Mouse (Mus musculus) heart, postnatal 0 days (tissue): ENCODE results near the gene AC134908.4. TPM values are rescaled to one million over a fixed set of nuclear protein-coding genes. Genes with fewer than 3 reads are reported as not detected.
A peak's percentile ranks its signal among the peaks of the same experiment; 100 is the strongest.

Experiments
- ATAC-seq: fragments of 200-750 bp; cut with Nextera tagmentation; 2 replicates; pipeline ENCODE4 v1.8.0; 2017; ENCODE audit warnings: low read depth, moderate number of reproducible peaks, moderate library complexity; ENCODE audit not compliant: insufficient read depth
- DNase-seq: peaks from one replicate; pipeline ENCODE4 v3.0.0-alpha.2; 2016; ENCODE audit warnings: low spot score
- H3K27ac ChIP-seq: fragments of 300-500 bp; sonication (generic); 2 replicates; pipeline ENCODE4 v1.5.1; 2014; ENCODE audit warnings: low read depth, mild to moderate bottlenecking
- H3K27me3 ChIP-seq: fragments of 300-500 bp; sonication (generic); 2 replicates; pipeline ENCODE4 v1.6.1; 2014; ENCODE audit warnings: low read length, mixed read lengths; ENCODE audit not compliant: control insufficient read depth, insufficient read depth
- H3K36me3 ChIP-seq: fragments of 300-500 bp; sonication (generic); replicated peaks from 2 replicates; pipeline ENCODE4 v1.6.1; 2014; ENCODE audit warnings: low read length, mixed read lengths; ENCODE audit not compliant: control insufficient read depth, insufficient read depth
- H3K4me1 ChIP-seq: fragments of 300-500 bp; sonication (generic); 2 replicates; pipeline ENCODE4 v1.6.1; 2014; ENCODE audit warnings: antibody characterized with exemption; ENCODE audit not compliant: control insufficient read depth, insufficient read depth
- H3K4me2 ChIP-seq: fragments of 300-500 bp; sonication (generic); 2 replicates; pipeline ENCODE4 v1.6.1; 2014; ENCODE audit warnings: low read depth, mild to moderate bottlenecking, low read length, moderate library complexity
- H3K4me3 ChIP-seq: fragments of 300-500 bp; sonication (generic); 2 replicates; pipeline ENCODE4 v1.5.1; 2014; ENCODE audit warnings: low read depth, low read length
- H3K9ac ChIP-seq: fragments of 300-500 bp; sonication (generic); replicated peaks from 2 replicates; pipeline ENCODE4 v1.6.1; 2014; ENCODE audit warnings: low read depth, low read length, mixed read lengths
- H3K9me3 ChIP-seq: fragments of 300-500 bp; sonication (generic); replicated peaks from 2 replicates; pipeline ENCODE4 v1.6.1; 2016; ENCODE audit warnings: low read length; ENCODE audit not compliant: control insufficient read depth
- CTCF ChIP-seq: IDR thresholded peaks from 2 replicates; pipeline ENCODE4 v1.5.1; 2016; ENCODE audit warnings: antibody characterized with exemption, control low read depth, low read depth
- EP300 ChIP-seq: IDR thresholded peaks from 2 replicates; pipeline ENCODE4 v1.6.1; 2016; ENCODE audit warnings: antibody characterized with exemption, low read depth
- WGBS: fragments of 180-500 bp; shearing (Covaris S2); extraction: QIAGEN DNeasy Blood & Tissue Kit; methylation state at CpG from one replicate; pipeline ENCODE4 v1.1.7; 2014; 5-methylcytosine and 5-hydroxymethylcytosine counted together
- polyA plus RNA-seq: library from polyadenylated mRNA; unstranded; fragments of >200 nt; fragmentation: Nextera tagmentation; extraction: Ambion mirVana; gene quantifications from 2 replicates; pipeline ENCODE4 v1.2.1, GENCODE M21; 2015
- total RNA-seq: library from RNA; depleted of rRNA; stranded (reverse); fragments of >200 nt; gene quantifications from 2 replicates; pipeline ENCODE4 v1.2.3, GENCODE M21; 2014; ENCODE audit warnings: low replicate concordance

AC134908.4 gene
- total and polyA plus RNA-seq, 2 experiments from 2014 or later: 0.66 TPM; not detected in 1

DNA sequence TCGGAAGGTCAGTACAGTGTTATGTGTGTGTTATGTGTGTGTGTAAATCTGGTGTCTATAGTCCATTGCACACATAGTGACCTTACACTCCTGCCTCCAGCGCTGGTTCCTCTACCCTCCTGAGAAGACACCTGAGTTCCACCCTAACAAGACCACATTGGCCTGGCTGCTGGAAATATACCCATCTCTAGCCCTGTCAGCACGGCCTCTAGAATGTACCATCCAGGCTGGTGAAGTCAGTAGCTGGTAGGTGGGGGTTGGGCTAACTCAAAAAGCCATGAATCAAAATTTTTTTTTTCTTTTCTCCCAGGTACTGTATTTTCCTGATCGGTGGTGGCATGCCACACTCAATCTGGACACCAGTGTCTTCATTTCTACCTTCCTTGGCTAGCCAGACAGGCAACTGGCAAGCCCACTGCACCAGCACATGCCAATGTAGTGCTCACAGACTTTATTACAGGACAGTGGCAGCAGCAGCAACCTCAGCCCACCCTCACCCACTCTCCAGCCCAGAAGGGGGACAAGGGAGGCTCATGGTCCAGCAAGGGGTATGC, 34.8 kb upstream of the AC134908.4 start:
- no peak overlapping the region for H3K4me2 ChIP-seq

DNA sequence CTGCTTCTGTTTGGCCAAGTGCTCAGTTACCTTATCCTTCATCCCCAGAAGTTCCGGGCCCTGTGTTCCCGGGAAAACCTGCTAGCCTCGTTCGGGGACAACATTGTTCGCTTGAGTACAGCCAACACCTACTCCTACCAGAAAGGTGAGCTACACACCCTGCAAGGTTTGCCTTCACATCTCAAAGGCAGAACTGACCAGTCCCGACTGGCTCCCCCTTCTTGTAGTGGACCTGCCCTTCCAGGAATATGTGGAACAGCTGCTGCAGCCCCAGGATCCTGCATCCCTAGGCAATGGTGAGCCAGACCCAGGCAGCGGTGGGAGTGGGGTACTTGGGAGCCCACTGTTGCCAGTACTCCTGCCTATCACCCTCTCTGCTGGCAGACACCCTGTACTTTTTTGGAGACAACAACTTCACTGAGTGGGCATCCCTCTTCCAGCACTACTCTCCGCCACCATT, 34.1 kb upstream of the AC134908.4 start:
- H3K4me1 ChIP-seq: peaks cover 33% of the 10 kb centered on the region
- no peak for TF ChIP-seq CTCF
- TF ChIP-seq EP300: no peak
- DNase-seq (no peak), ATAC-seq (no peak)
- H3K36me3 ChIP-seq: peaks cover 33% of the 10 kb centered on the region
- H3K27ac ChIP-seq: peak overlapping the region; percentile 87
- WGBS: 30% methylated on average over 8 of the region's 8 CpGs
- peak overlapping the region; percentile 92 for H3K4me2 ChIP-seq
- peak overlapping the region; percentile 77 for H3K9ac ChIP-seq
- peak overlapping the region; percentile 65 for H3K4me3 ChIP-seq
- no peaks in the 10 kb centered on the region for H3K9me3 ChIP-seq
- H3K27me3 ChIP-seq: no peaks in the 10 kb centered on the region

More for the DNA sequence above, 34.8 kb upstream of the AC134908.4 start:
- TF ChIP-seq CTCF (no peak), EP300 (no peak)
- H3K27ac ChIP-seq: no peak overlapping the region
- DNase-seq (no peak), ATAC-seq (no peak)
- H3K4me3 ChIP-seq: no peak overlapping the region
- H3K9ac ChIP-seq: no peak overlapping the region
- H3K36me3 ChIP-seq: peaks cover 33% of the 10 kb centered on the region
- peaks cover 39% of the 10 kb centered on the region for H3K4me1 ChIP-seq
- WGBS: 74% methylated on average over 4 of the region's 4 CpGs
- no peaks in the 10 kb centered on the region for H3K27me3 ChIP-seq
- no peaks in the 10 kb centered on the region for H3K9me3 ChIP-seq

DNA sequence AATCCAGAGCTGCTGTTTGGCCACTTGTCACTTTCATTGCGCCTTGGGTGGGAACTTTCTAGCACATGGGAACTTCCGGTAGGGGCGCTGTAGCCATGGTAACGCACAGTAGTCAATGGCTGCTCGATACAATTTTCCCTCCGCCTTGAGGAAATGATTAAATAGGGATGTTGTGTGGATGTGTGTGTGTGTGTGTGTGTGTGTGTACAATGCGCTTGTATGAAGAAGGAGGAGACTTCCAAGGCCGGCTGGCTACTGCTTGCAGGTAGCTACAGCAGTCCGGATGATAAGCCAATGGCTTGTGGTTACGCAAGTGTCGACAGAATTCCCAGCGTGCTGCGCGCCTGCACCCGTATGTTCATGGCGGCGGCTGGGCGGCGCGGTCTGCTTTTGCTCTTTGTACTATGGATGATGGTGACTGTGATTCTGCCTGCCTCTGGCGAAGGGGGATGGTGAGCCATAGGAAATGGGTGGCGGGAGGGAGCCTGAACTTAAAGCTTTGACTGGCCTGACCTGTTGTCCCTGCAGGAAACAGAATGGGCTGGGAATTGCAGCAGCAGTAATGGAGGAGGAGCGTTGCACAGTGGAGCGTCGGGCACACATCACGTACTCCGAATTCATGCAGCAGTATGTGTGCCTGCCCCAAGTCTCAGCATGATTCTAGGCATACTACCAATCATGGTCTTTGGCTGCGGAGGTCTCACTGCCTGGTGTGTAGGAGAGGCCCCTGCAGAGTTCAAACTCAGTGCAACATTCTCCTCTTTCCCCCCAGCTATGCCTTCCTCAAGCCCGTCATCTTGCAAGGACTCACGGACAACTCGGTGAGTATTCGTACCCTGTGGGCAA, 33.5 kb upstream of the AC134908.4 start, which contains the start of gene Jmjd8:
Gene Jmjd8, plus strand, starts transcription at position 156 of the 846 bp plus-strand sequence.
- TF ChIP-seq CTCF (peak; percentile 30), EP300 (no peak)
- Histone ChIP-seq H3K4me1 (peaks cover 35% of the 10 kb centered on the region), H3K9ac (peak within 1 kb of the TSS; percentile 77), H3K27me3 (no peaks in the 10 kb centered on the region), H3K9me3 (no peaks in the 10 kb centered on the region), H3K4me3 (peak within 1 kb of the TSS; percentile 65), H3K27ac (peak within 1 kb of the TSS; percentile 87), H3K4me2 (peak within 1 kb of the TSS; percentile 92), H3K36me3 (peaks cover 33% of the 10 kb centered on the region)
- ATAC-seq (no peak), DNase-seq (peak; percentile 85)
- WGBS: 2% methylated on average over 32 of the region's 32 CpGs

DNA sequence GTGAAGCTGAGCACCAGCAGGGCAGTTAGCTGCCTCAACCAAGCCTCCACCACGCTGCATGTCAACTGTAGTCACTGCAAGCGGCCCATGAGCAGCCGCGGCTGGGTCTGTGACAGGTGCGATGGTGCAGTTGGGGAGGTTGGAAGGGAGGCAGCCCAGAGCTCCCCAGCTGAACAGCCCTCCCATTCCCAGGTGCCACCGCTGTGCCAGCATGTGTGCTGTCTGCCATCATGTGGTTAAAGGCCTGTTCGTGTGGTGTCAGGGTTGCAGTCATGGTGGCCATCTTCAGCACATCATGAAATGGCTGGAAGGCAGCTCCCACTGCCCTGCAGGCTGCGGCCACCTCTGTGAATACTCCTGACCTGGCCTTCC, 32.8 kb upstream of the AC134908.4 start:
- ATAC-seq: no peak
- WGBS: 85% methylated on average over 8 of the region's 8 CpGs
- Histone ChIP-seq H3K4me3 (peak overlapping the region; percentile 65), H3K27me3 (no peaks in the 10 kb centered on the region), H3K4me2 (peak overlapping the region; percentile 92), H3K27ac (peak overlapping the region; percentile 87; the same call in 1 of the 2 replicates), H3K4me1 (peaks cover 37% of the 10 kb centered on the region), H3K9ac (no peak overlapping the region), H3K9me3 (no peaks in the 10 kb centered on the region), H3K36me3 (peaks cover 33% of the 10 kb centered on the region)
- no peak for DNase-seq
- no peak for TF ChIP-seq EP300
- TF ChIP-seq CTCF: no peak

DNA sequence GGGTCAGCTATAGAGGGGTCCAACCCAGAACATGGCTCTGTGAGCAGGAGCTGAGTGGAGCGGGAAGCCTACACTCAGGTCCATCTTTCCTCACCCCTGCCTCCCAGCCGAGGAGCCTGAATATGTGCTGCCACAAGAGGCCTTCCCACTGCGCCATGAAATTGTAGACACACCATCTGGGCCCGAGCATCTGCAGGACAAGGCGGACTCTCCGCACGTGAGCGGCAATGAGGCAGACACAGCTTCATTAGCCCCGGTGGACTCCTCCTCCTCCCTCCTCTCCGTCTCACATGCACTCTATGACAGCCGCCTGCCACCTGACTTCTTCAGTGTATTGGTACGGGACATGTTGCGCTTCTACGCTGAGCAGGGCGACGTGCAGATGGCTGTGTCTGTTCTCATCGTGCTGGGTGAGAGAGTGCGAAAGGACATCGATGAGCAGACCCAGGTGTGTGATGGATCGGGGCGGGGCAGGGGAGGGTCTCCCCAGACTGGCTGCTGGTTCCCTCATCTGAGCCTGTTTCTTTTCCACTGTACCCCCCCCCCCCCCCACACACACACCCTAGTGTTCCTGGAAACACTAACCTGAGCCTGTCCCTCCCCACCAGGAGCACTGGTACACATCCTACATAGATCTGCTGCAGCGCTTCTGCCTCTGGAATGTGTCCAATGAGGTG, 32.2 kb upstream of the AC134908.4 start:
- Histone ChIP-seq H3K27me3 (no peaks in the 10 kb centered on the region; the same call in 1 of the 2 replicates), H3K9ac (no peak overlapping the region), H3K36me3 (peaks cover 33% of the 10 kb centered on the region), H3K4me1 (peaks cover 37% of the 10 kb centered on the region), H3K27ac (no peak overlapping the region), H3K4me3 (no peak overlapping the region), H3K9me3 (no peaks in the 10 kb centered on the region), H3K4me2 (no peak overlapping the region)
- DNase-seq (no peak), ATAC-seq (no peak)
- 90% methylated on average over 22 of the region's 22 CpGs for WGBS
- TF ChIP-seq CTCF: no peak
